Mouse (Mus musculus): ENCODE data around the gene Cib2. TPM values are rescaled to one million over a fixed set of nuclear protein-coding genes. Genes with fewer than 3 reads are reported as not detected.

Cib2 gene
- polyA plus RNA-seq, 1 experiment = 4.6 TPM

DNA sequence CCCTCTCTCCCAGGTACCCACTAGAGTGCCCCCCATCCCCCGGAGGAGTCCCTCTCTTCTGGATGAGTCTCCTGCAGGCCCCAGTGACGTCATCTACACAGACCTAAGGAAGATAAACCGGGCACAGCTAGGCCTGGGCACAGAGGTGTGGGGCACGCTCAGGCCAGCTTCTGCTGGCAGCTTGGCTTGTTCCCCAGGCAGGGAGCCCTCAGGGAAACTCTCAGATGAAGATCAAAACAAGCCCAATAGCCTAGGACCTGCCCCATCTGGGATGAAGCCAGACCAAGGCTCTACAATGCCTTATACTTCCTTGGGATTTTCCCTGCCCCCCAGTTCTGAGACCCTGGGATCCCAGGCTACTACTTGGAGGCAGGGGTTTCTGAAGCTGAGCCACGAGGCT is 19.2 kb downstream of the Cib2 start:
- Histone ChIP-seq H3K9me3 (replicated peaks; ENCODE audit: control insufficient read depth, insufficient read depth, low read length, poor library complexity, severe bottlenecking) (no peaks in the 10 kb centered on the region), H3K27me3 (ENCODE audit: control insufficient read depth, insufficient read depth, low read length, poor library complexity, severe bottlenecking) (no peaks in the 10 kb centered on the region), H3K9ac (ENCODE audit: low read depth, poor library complexity, severe bottlenecking) (no peak overlapping the region), H3K4me1 (ENCODE audit: control insufficient read depth, insufficient read depth, low read length) (no peaks in the 10 kb centered on the region), H3K36me3 (ENCODE audit: control insufficient read depth, insufficient read depth, low read length, poor library complexity, severe bottlenecking) (no peaks in the 10 kb centered on the region), H3K4me3 (ENCODE audit: low read depth, low read length) (no peak overlapping the region), H3K27ac (ENCODE audit: insufficient read depth, low read length) (no peak overlapping the region)
- TF ChIP-seq EP300 (IDR thresholded peaks at IDR 0.05; ENCODE audit: insufficient read depth, low read depth, low read length) (no peak), CTCF (IDR thresholded peaks at IDR 0.05; ENCODE audit: low read depth, low read length) (no peak), POLR2A (IDR thresholded peaks at IDR 0.05; ENCODE audit: insufficient read depth, low read length) (no peak)

DNA sequence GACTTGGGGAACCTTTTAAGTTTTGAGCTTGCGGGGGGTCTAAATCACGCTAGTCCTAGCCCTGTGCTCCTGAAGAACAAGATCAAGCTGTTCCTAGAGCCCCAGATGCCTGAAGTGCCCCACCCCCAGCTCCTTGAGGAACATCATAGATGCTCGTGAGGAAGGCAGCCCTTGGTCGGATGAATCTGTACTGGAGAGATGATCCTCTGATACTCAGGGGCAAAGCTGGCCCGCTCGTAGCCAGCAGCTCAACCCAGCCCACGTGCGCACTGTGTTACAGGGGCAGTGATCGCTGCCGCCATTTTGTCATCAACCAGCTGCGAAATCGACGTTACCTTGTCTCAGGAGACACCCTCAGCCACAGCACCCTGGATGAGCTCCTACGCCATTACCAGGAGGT is 21.3 kb downstream of the Cib2 start, which contains the start of gene Sh2d7:
Gene Sh2d7, plus strand, starts transcription at position 301 of the 400 bp plus-strand sequence.
- H3K27ac ChIP-seq (ENCODE audit: insufficient read depth, low read length) = no peak within 1 kb of the TSS
- no peaks in the 10 kb centered on the region for H3K36me3 ChIP-seq (ENCODE audit: control insufficient read depth, insufficient read depth, low read length, poor library complexity, severe bottlenecking)
- H3K4me1 ChIP-seq (ENCODE audit: control insufficient read depth, insufficient read depth, low read length) = no peaks in the 10 kb centered on the region
- no peak within 1 kb of the TSS for H3K4me3 ChIP-seq (ENCODE audit: low read depth, low read length)
- no peaks in the 10 kb centered on the region for H3K9me3 ChIP-seq (replicated peaks; ENCODE audit: control insufficient read depth, insufficient read depth, low read length, poor library complexity, severe bottlenecking)
- no peaks in the 10 kb centered on the region for H3K27me3 ChIP-seq (ENCODE audit: control insufficient read depth, insufficient read depth, low read length, poor library complexity, severe bottlenecking)
- no peak within 1 kb of the TSS for H3K9ac ChIP-seq (ENCODE audit: low read depth, poor library complexity, severe bottlenecking)
- TF ChIP-seq EP300 (IDR thresholded peaks at IDR 0.05; ENCODE audit: insufficient read depth, low read depth, low read length) (no peak), POLR2A (IDR thresholded peaks at IDR 0.05; ENCODE audit: insufficient read depth, low read length) (no peak), CTCF (IDR thresholded peaks at IDR 0.05; ENCODE audit: low read depth, low read length) (no peak)

DNA sequence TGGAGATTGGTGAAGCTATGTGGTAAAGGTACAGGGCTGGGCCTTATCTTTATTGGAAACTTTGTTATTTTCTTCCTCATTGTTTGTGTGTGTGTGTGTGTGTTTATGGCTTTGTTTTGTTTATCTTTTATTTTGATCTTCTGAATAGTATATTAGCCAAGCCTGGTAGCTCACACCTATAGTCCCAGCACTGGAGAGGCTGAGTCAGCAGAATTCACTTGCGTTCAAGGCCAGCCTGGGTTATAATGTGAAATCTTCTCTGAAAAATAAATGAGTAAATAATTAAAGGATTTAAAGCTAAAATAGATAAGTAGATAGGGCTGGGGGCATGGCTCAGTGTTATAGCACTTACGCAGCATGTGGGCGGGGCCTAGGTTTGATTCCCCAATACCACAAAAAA is 21.8 kb downstream of the Cib2 start:
- Histone ChIP-seq H3K27me3 (ENCODE audit: control insufficient read depth, insufficient read depth, low read length, poor library complexity, severe bottlenecking) (no peaks in the 10 kb centered on the region), H3K9ac (ENCODE audit: low read depth, poor library complexity, severe bottlenecking) (no peak overlapping the region), H3K4me1 (ENCODE audit: control insufficient read depth, insufficient read depth, low read length) (no peaks in the 10 kb centered on the region), H3K36me3 (ENCODE audit: control insufficient read depth, insufficient read depth, low read length, poor library complexity, severe bottlenecking) (no peaks in the 10 kb centered on the region), H3K9me3 (replicated peaks; ENCODE audit: control insufficient read depth, insufficient read depth, low read length, poor library complexity, severe bottlenecking) (no peaks in the 10 kb centered on the region), H3K27ac (ENCODE audit: insufficient read depth, low read length) (no peak overlapping the region), H3K4me3 (ENCODE audit: low read depth, low read length) (no peak overlapping the region)
- TF ChIP-seq CTCF (IDR thresholded peaks at IDR 0.05; ENCODE audit: low read depth, low read length) = no peak

DNA sequence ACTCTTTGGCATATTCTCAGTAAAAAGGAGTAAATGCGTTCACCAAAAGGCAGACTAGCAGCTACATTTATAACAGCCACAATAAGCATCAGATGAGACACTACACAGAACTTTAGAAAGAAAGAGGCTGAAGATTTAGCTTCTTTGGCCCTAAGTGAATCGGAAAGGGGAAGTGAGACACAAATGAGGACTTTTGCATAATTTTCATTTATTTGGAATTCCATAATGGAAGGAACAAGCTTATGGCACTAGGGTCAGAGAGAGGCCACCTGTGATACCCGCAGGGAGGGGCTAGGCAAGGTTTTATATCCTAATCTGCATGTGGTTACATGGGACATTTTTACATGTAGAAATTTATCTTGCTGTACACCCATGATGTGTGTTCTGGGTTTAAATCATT is 22.5 kb downstream of the Cib2 start:
- no peak for TF ChIP-seq EP300 (IDR thresholded peaks at IDR 0.05; ENCODE audit: insufficient read depth, low read depth, low read length)
- TF ChIP-seq CTCF (IDR thresholded peaks at IDR 0.05; ENCODE audit: low read depth, low read length) = no peak
- no peak for TF ChIP-seq POLR2A (IDR thresholded peaks at IDR 0.05; ENCODE audit: insufficient read depth, low read length)
- Histone ChIP-seq H3K9me3 (replicated peaks; ENCODE audit: control insufficient read depth, insufficient read depth, low read length, poor library complexity, severe bottlenecking) (no peaks in the 10 kb centered on the region), H3K4me1 (ENCODE audit: control insufficient read depth, insufficient read depth, low read length) (no peaks in the 10 kb centered on the region)

DNA sequence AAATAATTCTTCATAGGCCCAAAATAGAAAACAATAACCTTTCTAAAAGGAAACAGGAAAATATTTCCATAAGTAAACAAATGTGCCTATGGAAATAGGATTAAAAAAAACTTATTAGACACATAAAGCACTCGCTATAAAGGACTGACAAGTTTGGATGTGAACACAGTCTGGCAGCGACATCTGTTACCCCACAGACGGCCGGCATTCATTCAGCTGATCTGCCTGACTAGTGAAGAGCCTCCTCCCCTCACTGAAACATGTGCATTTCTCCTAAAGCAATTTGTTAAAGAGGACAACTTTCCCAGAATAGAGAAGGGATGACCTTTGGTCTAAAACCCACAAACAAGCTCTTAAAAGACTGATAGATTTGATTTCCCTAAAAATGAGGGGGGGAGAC is 23.0 kb downstream of the Cib2 start:
- no peaks in the 10 kb centered on the region for H3K27me3 ChIP-seq (ENCODE audit: control insufficient read depth, insufficient read depth, low read length, poor library complexity, severe bottlenecking)
- no peak overlapping the region for H3K27ac ChIP-seq (ENCODE audit: insufficient read depth, low read length)
- no peak overlapping the region for H3K4me3 ChIP-seq (ENCODE audit: low read depth, low read length)
- TF ChIP-seq CTCF (IDR thresholded peaks at IDR 0.05; ENCODE audit: low read depth, low read length) = no peak
- no peak for TF ChIP-seq EP300 (IDR thresholded peaks at IDR 0.05; ENCODE audit: insufficient read depth, low read depth, low read length)
- no peak for TF ChIP-seq POLR2A (IDR thresholded peaks at IDR 0.05; ENCODE audit: insufficient read depth, low read length)
- H3K4me1 ChIP-seq (ENCODE audit: control insufficient read depth, insufficient read depth, low read length) = no peaks in the 10 kb centered on the region
- H3K9me3 ChIP-seq (replicated peaks; ENCODE audit: control insufficient read depth, insufficient read depth, low read length, poor library complexity, severe bottlenecking) = no peaks in the 10 kb centered on the region
- H3K36me3 ChIP-seq (ENCODE audit: control insufficient read depth, insufficient read depth, low read length, poor library complexity, severe bottlenecking) = no peaks in the 10 kb centered on the region
- H3K9ac ChIP-seq (ENCODE audit: low read depth, poor library complexity, severe bottlenecking) = no peak overlapping the region

More for the DNA sequence above, 22.5 kb downstream of the Cib2 start:
- Histone ChIP-seq H3K27me3 (ENCODE audit: control insufficient read depth, insufficient read depth, low read length, poor library complexity, severe bottlenecking) (no peaks in the 10 kb centered on the region), H3K27ac (ENCODE audit: insufficient read depth, low read length) (no peak overlapping the region), H3K4me3 (ENCODE audit: low read depth, low read length) (no peak overlapping the region), H3K36me3 (ENCODE audit: control insufficient read depth, insufficient read depth, low read length, poor library complexity, severe bottlenecking) (no peaks in the 10 kb centered on the region), H3K9ac (ENCODE audit: low read depth, poor library complexity, severe bottlenecking) (no peak overlapping the region)

DNA sequence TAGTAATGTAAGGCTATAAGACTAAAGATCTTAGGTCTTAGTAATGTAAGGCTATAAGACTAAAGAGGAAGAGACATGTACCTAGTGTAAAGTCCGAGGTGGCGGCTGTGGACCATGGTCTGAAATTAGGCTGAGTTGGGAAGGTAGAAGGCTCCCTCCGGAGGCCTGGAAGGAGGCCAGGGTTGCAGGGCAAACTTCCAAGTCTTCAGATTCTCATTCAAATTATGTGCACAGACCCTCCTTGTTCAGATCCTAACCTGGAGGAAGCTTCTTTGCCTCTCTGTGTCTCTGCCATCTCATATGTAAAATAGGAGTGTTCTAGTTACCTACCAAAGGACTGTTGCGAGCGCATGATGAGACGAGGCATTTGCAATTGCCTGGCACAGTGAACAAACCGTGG is 23.8 kb downstream of the Cib2 start:
- Histone ChIP-seq H3K4me1 (ENCODE audit: control insufficient read depth, insufficient read depth, low read length) (no peaks in the 10 kb centered on the region), H3K9ac (ENCODE audit: low read depth, poor library complexity, severe bottlenecking) (no peak overlapping the region), H3K27ac (ENCODE audit: insufficient read depth, low read length) (no peak overlapping the region), H3K27me3 (ENCODE audit: control insufficient read depth, insufficient read depth, low read length, poor library complexity, severe bottlenecking) (no peaks in the 10 kb centered on the region), H3K9me3 (replicated peaks; ENCODE audit: control insufficient read depth, insufficient read depth, low read length, poor library complexity, severe bottlenecking) (no peaks in the 10 kb centered on the region), H3K36me3 (ENCODE audit: control insufficient read depth, insufficient read depth, low read length, poor library complexity, severe bottlenecking) (no peaks in the 10 kb centered on the region), H3K4me3 (ENCODE audit: low read depth, low read length) (no peak overlapping the region)
- no peak for TF ChIP-seq POLR2A (IDR thresholded peaks at IDR 0.05; ENCODE audit: insufficient read depth, low read length)
